Mouse (Mus musculus) CH12.LX (cell line): ENCODE measurements around the gene Prkg1.

Source experiments
- CTCF ChIP-seq, 2 experiments: IDR thresholded peaks in 1 of 2; conservative IDR thresholded peaks in 1 of 2; 2 replicates each; pipeline ENCODE4 v1.5.1; 2011 to 2012; ENCODE audit warnings: low read depth in 2 of 2, low read length in 2 of 2, improper control_type of control experiment in 1 of 2, inconsistent platforms in 1 of 2, mild to moderate bottlenecking in 1 of 2, moderate library complexity in 1 of 2
- EP300 ChIP-seq: IDR thresholded peaks from 2 replicates; pipeline ENCODE4 v1.6.1; 2011; ENCODE audit warnings: low read length, improper control_type of control experiment
- JUND ChIP-seq: conservative IDR thresholded peaks from 2 replicates; pipeline ENCODE4 v1.6.1; 2011; ENCODE audit warnings: low read depth, low read length, improper control_type of control experiment
- MAFK ChIP-seq: IDR thresholded peaks from 2 replicates; pipeline ENCODE4 v1.6.1; 2011; ENCODE audit warnings: low read length, improper control_type of control experiment; ENCODE audit not compliant: insufficient replicate concordance
- MAZ ChIP-seq: IDR thresholded peaks from 2 replicates; pipeline ENCODE4 v1.6.1; 2012; ENCODE audit warnings: low read depth, mild to moderate bottlenecking, inconsistent platforms, low read length, improper control_type of control experiment, moderate library complexity
- USF2 ChIP-seq: conservative IDR thresholded peaks from 2 replicates; pipeline ENCODE4 v1.6.1; 2011; ENCODE audit warnings: low read depth, low read length, improper control_type of control experiment

DNA sequence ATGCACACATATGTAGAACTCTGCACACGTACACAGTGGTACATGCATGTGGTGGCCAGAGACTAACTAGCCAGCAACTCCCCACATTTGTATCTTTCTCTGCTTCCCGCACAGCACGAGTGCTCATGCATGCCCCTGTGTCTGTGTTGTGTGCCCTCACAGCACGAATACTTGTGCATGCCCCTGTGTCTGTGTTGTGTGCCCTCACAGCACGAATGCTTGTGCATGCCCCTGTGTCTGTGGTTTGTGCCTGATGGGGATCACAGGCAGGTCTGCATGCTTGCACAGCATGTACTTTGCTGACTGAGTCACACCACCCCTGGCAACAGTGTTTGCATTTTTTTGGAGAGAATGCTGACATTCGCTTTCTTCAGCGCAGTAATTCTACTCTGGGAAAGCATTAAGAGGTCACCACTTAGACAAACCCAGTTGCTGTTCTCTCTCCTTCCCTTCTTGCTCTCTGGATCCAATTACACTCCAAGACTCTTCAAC, 233.5 kb downstream of the Prkg1 start:
- TF ChIP-seq USF2 (no peak), CTCF (conservative IDR thresholded peaks at IDR 0.05 in 1 of 2, IDR thresholded peaks at IDR 0.05 in 1 of 2; ENCODE audit: low read depth in 2 of 2, low read length in 2 of 2) (no peak), JUND (no peak), MAZ (no peak), EP300 (no peak), MAFK (no peak)
